Mouse (Mus musculus): Measurements from ENCODE around the gene Ttll9.

Ttll9 gene

DNA sequence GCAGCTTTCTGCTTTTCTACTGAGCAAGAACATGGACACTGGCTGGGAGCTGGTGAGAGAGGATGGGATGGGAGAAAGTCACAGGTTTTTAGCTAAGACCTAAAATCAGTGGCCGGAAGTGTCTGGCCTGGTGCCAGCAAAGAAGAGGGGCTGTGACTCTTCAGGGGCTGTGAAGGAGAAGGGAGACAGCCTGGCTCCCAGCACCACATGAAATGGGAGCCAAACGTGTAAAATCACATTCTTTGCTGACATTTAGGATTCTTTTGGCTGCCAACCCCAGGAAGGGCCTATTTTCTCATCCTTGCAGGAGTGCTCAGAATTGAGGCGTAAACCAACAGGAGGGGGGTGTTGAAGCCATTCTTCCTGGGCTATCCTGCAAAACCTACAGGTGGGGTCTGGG lies 81.6 kb downstream of the Ttll9 start:
- H3K36me3 ChIP-seq (ENCODE audit: control insufficient read depth, insufficient read depth, low read length, poor library complexity, severe bottlenecking) = no peaks in the 10 kb centered on the region
- DNase-seq (ENCODE audit: low read depth, low spot score) = no peak
- H3K27me3 ChIP-seq (ENCODE audit: control insufficient read depth, insufficient read depth, low read length, poor library complexity, severe bottlenecking) = no peaks in the 10 kb centered on the region

DNA sequence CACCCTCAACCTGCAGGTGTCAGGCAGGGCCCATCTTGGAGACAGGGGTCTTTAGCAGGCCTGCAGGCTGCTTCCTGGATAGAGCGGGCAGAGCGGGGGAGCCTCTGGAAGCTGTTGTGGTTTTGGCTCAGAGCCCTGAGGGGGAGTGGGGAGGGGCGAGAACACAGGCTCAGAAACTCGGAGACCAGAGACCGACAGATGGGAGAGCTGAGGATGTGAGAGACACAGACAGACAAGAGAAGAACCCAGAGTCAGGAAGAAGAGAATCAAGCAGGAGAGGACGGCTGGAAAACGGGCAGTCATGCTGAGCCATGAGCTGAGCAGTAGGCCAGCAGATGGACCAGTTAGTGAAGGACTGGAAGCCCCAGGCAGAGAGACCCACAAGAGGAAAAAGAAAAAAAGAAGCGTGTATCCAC lies 83.6 kb downstream of the Ttll9 start:
- no peak for DNase-seq (ENCODE audit: low read depth, low spot score)
- Histone ChIP-seq H3K27me3 (ENCODE audit: control insufficient read depth, insufficient read depth, low read length, poor library complexity, severe bottlenecking) (no peaks in the 10 kb centered on the region), H3K36me3 (ENCODE audit: control insufficient read depth, insufficient read depth, low read length, poor library complexity, severe bottlenecking) (no peaks in the 10 kb centered on the region)

DNA sequence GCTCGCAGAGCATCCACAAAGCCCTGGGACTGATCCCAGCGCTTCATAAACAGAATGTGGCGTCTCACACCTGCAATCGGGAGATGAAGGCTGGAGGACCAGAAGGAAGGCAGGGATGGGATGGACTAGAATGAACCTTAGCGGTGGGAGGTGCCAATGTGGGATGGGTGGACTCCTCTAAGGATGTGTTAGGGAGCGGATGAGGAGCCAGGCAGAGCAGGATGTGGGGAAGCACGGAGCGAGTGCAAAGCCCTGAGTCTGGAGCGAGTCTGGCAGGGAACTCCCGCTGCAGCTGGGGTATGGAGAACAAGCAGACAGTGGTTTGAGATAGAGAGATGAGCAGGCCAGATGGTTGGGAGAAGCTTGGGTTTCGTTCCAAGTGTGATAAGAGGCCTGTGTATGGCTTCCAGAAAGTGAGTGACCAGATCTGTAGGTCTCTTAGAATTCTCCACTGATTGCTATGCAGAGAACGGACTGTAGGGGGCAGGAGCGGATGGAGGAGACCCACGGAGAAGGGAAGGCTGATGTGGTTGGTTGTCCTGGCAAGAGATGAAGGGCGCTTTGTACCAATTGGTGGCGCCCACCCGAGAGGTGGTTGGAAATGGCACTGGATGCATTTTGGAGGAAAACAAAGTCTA lies 85.7 kb downstream of the Ttll9 start:
- no peaks in the 10 kb centered on the region for H3K36me3 ChIP-seq (ENCODE audit: control insufficient read depth, insufficient read depth, low read length, poor library complexity, severe bottlenecking)
- H3K27me3 ChIP-seq (ENCODE audit: control insufficient read depth, insufficient read depth, low read length, poor library complexity, severe bottlenecking) = no peaks in the 10 kb centered on the region
- peak; percentile 65 for DNase-seq (ENCODE audit: low read depth, low spot score)

DNA sequence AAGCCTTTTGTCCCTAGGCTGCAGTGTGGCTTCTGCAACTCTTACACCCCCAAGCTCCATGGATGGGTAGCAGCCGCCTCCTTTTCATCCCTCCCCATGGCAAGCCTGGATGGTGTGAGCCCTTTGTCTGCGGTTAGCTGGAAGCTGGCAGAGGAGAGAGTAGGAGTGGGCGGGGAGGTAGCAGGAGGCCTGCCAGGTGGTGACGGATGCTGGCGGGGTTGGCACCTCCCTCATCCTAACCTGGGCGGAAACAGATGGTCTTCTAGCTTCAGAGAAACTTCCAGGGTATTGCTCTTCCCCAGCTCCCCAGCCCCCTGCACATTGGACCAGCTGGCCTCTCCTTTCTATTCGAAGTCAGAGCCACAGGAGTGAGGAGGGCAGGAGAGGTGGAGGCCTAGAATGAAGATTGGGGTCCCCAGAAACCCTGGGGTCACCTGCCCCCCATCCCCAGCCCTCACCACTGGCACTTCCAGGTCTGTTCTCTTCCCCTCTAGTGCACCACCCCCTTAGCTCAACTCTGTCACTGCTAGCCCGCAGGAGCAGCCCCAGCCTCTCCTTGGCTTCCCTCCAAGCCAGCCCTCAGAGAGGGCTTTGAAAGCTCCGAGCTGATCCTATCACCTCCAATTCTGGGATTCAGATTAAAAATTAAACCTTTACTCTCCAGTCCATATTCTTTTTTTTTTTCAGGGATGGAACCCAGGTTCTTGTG lies 87.2 kb downstream of the Ttll9 start:
- DNase-seq (ENCODE audit: low read depth, low spot score) = no peak
- Histone ChIP-seq H3K27me3 (ENCODE audit: control insufficient read depth, insufficient read depth, low read length, poor library complexity, severe bottlenecking) (no peaks in the 10 kb centered on the region), H3K36me3 (ENCODE audit: control insufficient read depth, insufficient read depth, low read length, poor library complexity, severe bottlenecking) (no peaks in the 10 kb centered on the region)

DNA sequence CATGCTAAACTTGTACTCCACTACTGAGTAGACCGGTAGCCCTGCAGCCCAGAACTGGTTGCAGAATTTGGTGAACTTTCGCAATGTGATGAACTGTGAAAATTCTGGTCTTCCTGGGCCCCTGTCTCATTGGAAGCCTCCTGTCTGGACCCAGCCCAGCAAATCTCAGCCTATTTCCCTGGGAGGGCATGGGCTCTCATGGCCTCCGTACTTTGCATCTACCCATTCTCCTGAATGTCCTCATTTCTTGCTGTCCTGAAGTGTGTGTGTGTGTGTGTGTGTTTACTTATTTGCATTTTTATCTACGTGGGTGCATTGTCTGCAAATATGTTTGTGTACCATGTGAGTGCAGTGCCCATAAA lies 87.7 kb downstream of the Ttll9 start:
- H3K27me3 ChIP-seq (ENCODE audit: control insufficient read depth, insufficient read depth, low read length, poor library complexity, severe bottlenecking) = no peaks in the 10 kb centered on the region
- no peaks in the 10 kb centered on the region for H3K36me3 ChIP-seq (ENCODE audit: control insufficient read depth, insufficient read depth, low read length, poor library complexity, severe bottlenecking)
- no peak for DNase-seq (ENCODE audit: low read depth, low spot score)

DNA sequence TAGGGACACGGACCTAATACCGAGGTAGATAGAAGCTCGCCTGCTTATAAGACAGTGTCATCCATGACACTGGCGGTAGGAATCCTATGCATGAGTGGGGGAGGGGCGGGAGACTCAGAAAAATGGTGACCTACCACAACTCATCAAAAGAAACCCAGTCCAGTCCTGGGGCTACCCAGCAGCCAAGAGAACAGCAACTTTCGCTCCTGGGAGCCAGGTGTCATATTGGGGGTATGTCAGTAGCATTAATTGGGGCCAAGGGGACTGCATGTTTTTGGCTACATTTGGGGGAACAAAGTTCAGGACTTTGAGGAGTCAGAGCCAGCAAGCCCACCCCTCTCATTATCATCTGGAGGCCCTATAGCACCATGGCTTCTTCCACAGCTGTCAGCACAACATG lies 88.8 kb downstream of the Ttll9 start:
- no peak for DNase-seq (ENCODE audit: low read depth, low spot score)
- no peaks in the 10 kb centered on the region for H3K27me3 ChIP-seq (ENCODE audit: control insufficient read depth, insufficient read depth, low read length, poor library complexity, severe bottlenecking)

DNA sequence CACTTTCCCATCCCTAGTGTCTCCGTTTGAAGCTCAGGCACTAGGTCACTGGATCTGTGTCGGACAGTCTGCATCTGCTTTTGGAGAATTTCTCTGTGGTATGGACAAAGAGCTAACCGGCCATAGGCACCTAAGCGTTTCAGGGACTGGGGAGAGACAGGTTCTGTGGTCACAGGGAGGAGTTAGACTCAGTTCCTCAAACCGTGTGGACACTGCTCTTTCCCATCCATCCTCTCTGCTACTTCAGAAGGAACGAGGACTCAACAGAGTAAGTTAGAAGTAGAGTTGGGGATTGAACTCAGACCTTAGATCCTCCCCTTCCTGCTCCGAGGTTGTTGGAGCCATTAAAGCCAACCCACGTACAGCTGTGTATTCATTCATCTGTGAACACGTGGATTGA lies 89.3 kb downstream of the Ttll9 start:
- Histone ChIP-seq H3K27me3 (ENCODE audit: control insufficient read depth, insufficient read depth, low read length, poor library complexity, severe bottlenecking) (no peaks in the 10 kb centered on the region), H3K36me3 (ENCODE audit: control insufficient read depth, insufficient read depth, low read length, poor library complexity, severe bottlenecking) (no peaks in the 10 kb centered on the region)
- DNase-seq (ENCODE audit: low read depth, low spot score) = peak; percentile 6

More for the DNA sequence above, 88.8 kb downstream of the Ttll9 start:
- no peaks in the 10 kb centered on the region for H3K36me3 ChIP-seq (ENCODE audit: control insufficient read depth, insufficient read depth, low read length, poor library complexity, severe bottlenecking)

DNA sequence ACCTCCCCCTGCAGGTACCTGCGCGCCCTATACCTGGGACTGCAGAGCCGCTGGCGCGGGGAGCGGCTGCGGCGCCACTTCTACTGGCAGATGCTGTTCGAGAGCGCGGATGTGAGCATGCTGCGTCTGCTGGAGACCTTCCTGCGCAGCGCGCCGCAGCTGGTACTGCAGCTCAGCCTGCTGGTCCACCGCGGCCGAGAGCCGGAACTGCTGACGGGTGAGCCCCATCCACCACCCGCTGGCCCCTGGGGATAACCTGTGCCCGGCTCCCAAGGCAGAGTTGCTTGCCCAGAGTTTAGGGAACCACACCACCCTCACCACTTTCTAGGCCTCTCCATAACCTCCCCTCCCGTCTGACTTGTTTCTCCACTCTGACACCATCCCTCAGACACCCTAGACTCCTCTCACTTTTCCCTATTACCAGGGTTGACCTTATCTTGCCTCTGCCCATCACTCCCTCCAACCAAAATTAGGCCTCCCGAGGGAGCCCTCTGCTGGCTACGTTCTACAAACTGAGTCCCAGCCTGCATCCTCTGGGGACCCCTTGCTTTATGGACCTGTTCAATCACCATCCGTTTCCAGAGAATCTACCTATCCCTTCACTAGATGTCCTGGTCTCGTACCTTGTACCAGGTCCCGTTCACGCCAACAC lies 90.5 kb downstream of the Ttll9 start:
- peak; percentile 24 for DNase-seq (ENCODE audit: low read depth, low spot score)
- Histone ChIP-seq H3K27me3 (ENCODE audit: control insufficient read depth, insufficient read depth, low read length, poor library complexity, severe bottlenecking) (no peaks in the 10 kb centered on the region), H3K36me3 (ENCODE audit: control insufficient read depth, insufficient read depth, low read length, poor library complexity, severe bottlenecking) (no peaks in the 10 kb centered on the region)

DNA sequence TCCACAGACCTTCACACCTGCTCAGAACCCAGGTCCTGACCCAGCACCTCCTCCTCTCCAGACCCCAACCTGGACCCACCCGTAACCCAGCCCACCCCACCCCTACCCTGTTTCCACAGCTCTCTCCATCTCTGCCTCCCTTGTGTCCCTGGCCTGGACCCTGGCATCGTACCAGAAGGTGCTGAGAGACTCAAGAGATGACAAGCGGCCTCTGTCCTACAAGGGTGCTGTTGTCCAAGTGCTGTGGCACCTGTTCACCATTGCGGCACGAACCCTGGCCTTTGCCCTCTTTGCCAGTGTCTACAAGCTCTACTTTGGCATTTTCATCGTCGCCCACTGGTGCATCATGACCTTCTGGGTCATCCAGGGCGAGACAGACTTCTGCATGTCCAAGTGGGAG lies 91.6 kb downstream of the Ttll9 start:
- Histone ChIP-seq H3K27me3 (ENCODE audit: control insufficient read depth, insufficient read depth, low read length, poor library complexity, severe bottlenecking) (no peaks in the 10 kb centered on the region), H3K36me3 (ENCODE audit: control insufficient read depth, insufficient read depth, low read length, poor library complexity, severe bottlenecking) (no peaks in the 10 kb centered on the region)
- DNase-seq (ENCODE audit: low read depth, low spot score) = no peak

DNA sequence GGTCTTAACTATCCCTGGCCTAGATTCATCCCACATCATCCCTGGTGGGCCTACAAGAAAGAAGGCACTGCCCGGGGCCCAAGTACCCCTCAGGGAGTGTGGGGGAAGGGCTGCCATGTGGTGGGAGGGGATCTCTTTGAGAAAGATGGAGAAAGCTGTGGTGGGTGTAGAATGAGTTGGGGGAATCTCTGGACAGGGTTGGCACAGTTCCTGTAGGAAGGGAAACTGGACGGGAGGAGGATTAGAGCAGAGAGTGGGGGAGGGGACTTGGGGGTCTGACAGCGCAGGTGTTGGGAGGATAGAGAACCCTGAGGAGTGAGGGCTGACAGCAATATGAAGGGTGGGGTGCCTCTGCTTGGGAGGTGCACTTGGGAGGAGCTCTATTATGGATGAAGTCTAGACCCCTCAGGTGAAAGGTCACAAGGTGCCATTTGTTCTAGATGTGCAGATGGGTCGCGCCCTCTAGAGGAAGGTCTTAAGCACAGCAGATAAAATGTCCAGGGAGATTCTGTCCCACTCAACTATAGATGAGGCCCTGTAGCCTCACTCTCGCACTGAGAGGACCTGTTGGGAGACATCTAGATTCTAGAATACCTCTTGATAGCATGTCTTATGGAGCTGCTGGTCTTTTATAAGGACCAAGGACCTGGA lies 93.1 kb downstream of the Ttll9 start:
- peak; percentile 25 for DNase-seq (ENCODE audit: low read depth, low spot score)
- Histone ChIP-seq H3K27me3 (ENCODE audit: control insufficient read depth, insufficient read depth, low read length, poor library complexity, severe bottlenecking) (no peaks in the 10 kb centered on the region), H3K36me3 (ENCODE audit: control insufficient read depth, insufficient read depth, low read length, poor library complexity, severe bottlenecking) (no peaks in the 10 kb centered on the region)

All from splenic B cell, adult 2 months (primary cell).